Mouse (Mus musculus) G1E (cell line): ENCODE data around the gene Pi16. TPM values are rescaled to one million over a fixed set of nuclear protein-coding genes. Genes with fewer than 3 reads are reported as not detected.
A peak's percentile ranks its signal among the peaks of the same experiment; 100 is the strongest.

ENCODE experiments used
- ATAC-seq: 2 replicates; pipeline ENCODE4 v1.8.0; 2016; ENCODE audit warnings: mild to moderate bottlenecking; ENCODE audit not compliant: insufficient number of reproducible peaks, poor library complexity, low FRiP score, severe bottlenecking; ENCODE audit errors: extremely low read depth
- DNase-seq: peaks from one replicate; pipeline ENCODE4 v3.0.0; 2012; ENCODE audit warnings: low spot score
- H3K27me3 ChIP-seq: 2 replicates; pipeline ENCODE4 v1.6.1; 2012; ENCODE audit warnings: mild to moderate bottlenecking, low read length, inconsistent platforms; ENCODE audit not compliant: insufficient read depth
- H3K36me3 ChIP-seq: replicated peaks from 2 replicates; pipeline ENCODE3; 2012; ENCODE audit warnings: mild to moderate bottlenecking, inconsistent platforms
- H3K4me1 ChIP-seq: 2 replicates; pipeline ENCODE4 v1.6.1; 2012; ENCODE audit warnings: low read depth, low read length, inconsistent platforms, mixed read lengths; ENCODE audit not compliant: insufficient read depth
- H3K4me3 ChIP-seq: 2 replicates; pipeline ENCODE4 v1.5.1; 2012; ENCODE audit warnings: low read depth, mild to moderate bottlenecking, inconsistent platforms, low read length, moderate library complexity, mixed read lengths
- H3K9me3 ChIP-seq: replicated peaks from 2 replicates; pipeline ENCODE4 v1.6.1; 2012; ENCODE audit warnings: inconsistent platforms
- CTCF ChIP-seq: IDR thresholded peaks from 2 replicates; pipeline ENCODE4 v1.5.1; 2012; ENCODE audit warnings: low read depth, low read length, inconsistent platforms, mixed read lengths
- GATA1 ChIP-seq: IDR thresholded peaks from 2 replicates; pipeline ENCODE4 v1.6.1; 2012; ENCODE audit warnings: borderline replicate concordance, low read length, inconsistent platforms, mixed read lengths
- GATA2 ChIP-seq: IDR thresholded peaks from 2 replicates; pipeline ENCODE4 v1.6.1; 2012; ENCODE audit warnings: low read depth, low read length, inconsistent platforms, borderline replicate concordance
- POLR2AphosphoS5 ChIP-seq: IDR thresholded peaks from 2 replicates; pipeline ENCODE4 v1.6.1; 2012; ENCODE audit warnings: low read depth, low read length, inconsistent platforms; ENCODE audit not compliant: insufficient replicate concordance
- TAL1 ChIP-seq: conservative IDR thresholded peaks from 2 replicates; pipeline ENCODE4 v1.6.1; 2012; ENCODE audit warnings: low read depth, low read length, inconsistent platforms, mixed read lengths
- polyA plus RNA-seq: library from polyadenylated mRNA; stranded (reverse); fragments of >175 nt; gene quantifications from 2 replicates; pipeline ENCODE4 v1.2.3, GENCODE M21; 2012
- total RNA-seq, 2 experiments: library from RNA; stranded (forward) in 1 of 2; stranded (reverse) in 1 of 2; fragments of 200-1000 nt in 1 of 2; fragments of >200 nt in 1 of 2; fragmentation: Nextera tagmentation in 1 of 2; gene quantifications; 2 replicates each; pipeline ENCODE4 v1.2.3; 2014 to 2017

Gene Pi16
- total and polyA plus RNA-seq, 3 experiments: 2.5 to 7.5 (median 5.5) TPM

- DNase-seq (no peak), ATAC-seq (no peak)
- TF ChIP-seq GATA1 (no peak), GATA2 (no peak), CTCF (no peak), POLR2AphosphoS5 (no peak), TAL1 (no peak)
- H3K9me3 ChIP-seq: no peaks in the 10 kb centered on the region
- H3K27me3 ChIP-seq: peaks cover 29% of the 10 kb centered on the region
- H3K4me3 ChIP-seq: no peak overlapping the region
- no peaks in the 10 kb centered on the region for H3K36me3 ChIP-seq
- H3K4me1 ChIP-seq: peaks cover 31% of the 10 kb centered on the region
Measured at GRCm38 (mm10) chr17:29356479-29356856, 39.0 kb downstream of the Pi16 start.

GRCm38 (mm10) chr17:29356882-29357281 is 39.4 kb downstream of the Pi16 start:
- no peaks in the 10 kb centered on the region for H3K36me3 ChIP-seq
- TF ChIP-seq TAL1 (no peak), GATA1 (no peak), CTCF (no peak), POLR2AphosphoS5 (no peak), GATA2 (no peak)
- H3K4me3 ChIP-seq: no peak overlapping the region
- H3K4me1 ChIP-seq: peaks cover 35% of the 10 kb centered on the region
- ATAC-seq (no peak), DNase-seq (no peak)
- peaks cover 30% of the 10 kb centered on the region for H3K27me3 ChIP-seq
- H3K9me3 ChIP-seq: no peaks in the 10 kb centered on the region

GRCm38 (mm10) chr17:29358928-29359327 is 41.4 kb downstream of the Pi16 start:
- Histone ChIP-seq H3K4me3 (no peak overlapping the region), H3K9me3 (no peaks in the 10 kb centered on the region), H3K36me3 (no peaks in the 10 kb centered on the region), H3K4me1 (peaks cover 46% of the 10 kb centered on the region), H3K27me3 (peaks cover 48% of the 10 kb centered on the region)
- DNase-seq (no peak), ATAC-seq (no peak)
- no peak for TF ChIP-seq GATA1
- TF ChIP-seq POLR2AphosphoS5: no peak
- TF ChIP-seq CTCF: no peak
- no peak for TF ChIP-seq TAL1
- TF ChIP-seq GATA2: no peak

- no peaks in the 10 kb centered on the region for H3K9me3 ChIP-seq
- H3K4me1 ChIP-seq: peaks cover 52% of the 10 kb centered on the region
- peak within 1 kb of the TSS; percentile 57; the same call in 1 of the 2 replicates for H3K4me3 ChIP-seq
- TF ChIP-seq POLR2AphosphoS5: no peak
- no peak for TF ChIP-seq GATA2
- TF ChIP-seq GATA1: no peak
- no peak for TF ChIP-seq TAL1
- TF ChIP-seq CTCF: no peak
- peak; percentile 73 for ATAC-seq
- DNase-seq: peak; percentile 65
- H3K36me3 ChIP-seq: no peaks in the 10 kb centered on the region
- H3K27me3 ChIP-seq: peaks cover 52% of the 10 kb centered on the region
Measured at GRCm38 (mm10) chr17:29360761-29361221, 43.3 kb downstream of the Pi16 start, which contains the start of gene Fgd2. TSS of gene Fgd2 (plus strand) at chr17:29360914.

- no peaks in the 10 kb centered on the region for H3K36me3 ChIP-seq
- H3K4me3 ChIP-seq: no peak overlapping the region
- H3K27me3 ChIP-seq: peaks cover 48% of the 10 kb centered on the region
- DNase-seq (no peak), ATAC-seq (no peak)
- TF ChIP-seq CTCF: no peak
- TF ChIP-seq POLR2AphosphoS5: no peak
- TF ChIP-seq GATA2: no peak
- TF ChIP-seq TAL1: no peak
- no peak for TF ChIP-seq GATA1
- no peaks in the 10 kb centered on the region for H3K9me3 ChIP-seq
- H3K4me1 ChIP-seq: peaks cover 47% of the 10 kb centered on the region
Measured at GRCm38 (mm10) chr17:29361982-29362691, 44.7 kb downstream of the Pi16 start.

- H3K36me3 ChIP-seq: no peaks in the 10 kb centered on the region
- peaks cover 45% of the 10 kb centered on the region for H3K4me1 ChIP-seq
- ATAC-seq: no peak
- H3K27me3 ChIP-seq: peaks cover 54% of the 10 kb centered on the region
- DNase-seq: no peak
- TF ChIP-seq POLR2AphosphoS5 (no peak), GATA2 (no peak), CTCF (no peak), TAL1 (no peak), GATA1 (no peak)
- H3K4me3 ChIP-seq: no peak overlapping the region
- H3K9me3 ChIP-seq: no peaks in the 10 kb centered on the region
Measured at GRCm38 (mm10) chr17:29363109-29363508, 45.6 kb downstream of the Pi16 start.
